Mouse (Mus musculus): ENCODE results near the gene Atxn7l3. TPM values are rescaled to one million over a fixed set of nuclear protein-coding genes. Genes with fewer than 3 reads are reported as not detected.
A peak's percentile ranks its signal among the peaks of the same experiment; 100 is the strongest.

Gene Atxn7l3
- polyA plus RNA-seq, 1 experiment from 2014 or later, result 14.3 TPM

DNA sequence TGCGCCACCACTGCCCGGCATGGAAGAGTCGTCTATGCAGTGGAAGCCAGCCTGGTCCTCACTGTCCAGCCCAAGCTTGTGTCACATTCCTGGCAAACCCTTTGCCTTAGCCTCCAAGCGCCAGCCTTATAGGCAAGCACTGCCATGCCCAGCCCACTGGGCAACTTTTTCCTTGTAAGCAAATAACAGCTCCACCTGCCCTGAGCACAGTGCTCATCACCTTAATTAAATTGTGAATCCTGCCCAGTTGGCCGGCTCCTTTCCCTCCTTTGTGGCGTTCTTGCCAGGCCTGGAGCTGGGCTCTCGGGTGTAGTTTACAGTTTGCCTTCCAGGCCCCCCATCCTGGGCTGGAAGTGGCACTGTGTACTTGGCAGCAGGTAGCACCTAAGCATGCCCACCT is 33.2 kb downstream of the Atxn7l3 start:
- WGBS, result 92% methylated on average over 7 of the region's 7 CpGs

DNA sequence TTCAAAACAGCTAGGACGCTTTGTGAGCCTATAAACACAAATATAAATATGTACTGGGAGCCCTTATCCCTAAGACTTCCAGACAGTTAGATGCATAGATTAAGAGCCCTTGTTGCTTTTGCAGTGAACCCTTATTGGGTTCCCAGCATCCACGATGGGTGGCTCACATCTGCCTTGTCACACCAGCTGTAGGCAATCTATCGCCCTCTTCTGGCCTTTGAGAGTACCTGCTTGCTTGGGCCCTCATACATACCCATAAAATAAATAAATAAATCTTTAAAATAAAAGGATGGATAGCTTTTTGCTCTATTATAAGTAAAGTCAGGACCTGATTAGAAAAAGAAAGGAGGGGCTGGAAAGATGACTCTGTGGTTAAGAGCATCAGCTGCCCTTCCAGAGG is 37.9 kb downstream of the Atxn7l3 start:
- 89% methylated on average over 3 of the region's 3 CpGs for WGBS
- peaks cover 45% of the 10 kb centered on the region for H3K4me1 ChIP-seq
- DNase-seq (ENCODE audit: low spot score), result no peak
- H3K4me3 ChIP-seq, result no peak overlapping the region
- peaks cover 63% of the 10 kb centered on the region for H3K36me3 ChIP-seq
- no peaks in the 10 kb centered on the region for H3K9me3 ChIP-seq
- no peaks in the 10 kb centered on the region for H3K27me3 ChIP-seq (ENCODE audit: insufficient read depth, poor library complexity, severe bottlenecking)
- no peak overlapping the region for H3K27ac ChIP-seq

More for the DNA sequence above, 33.2 kb downstream of the Atxn7l3 start:
- H3K27ac ChIP-seq, result no peak overlapping the region
- peaks cover 23% of the 10 kb centered on the region for H3K4me1 ChIP-seq
- 0 out of 2 replicates have a peak, but pooled peaks cover 4% of the 10 kb centered on the region for H3K27me3 ChIP-seq (ENCODE audit: insufficient read depth, poor library complexity, severe bottlenecking)
- DNase-seq (ENCODE audit: low spot score), result no peak
- H3K9me3 ChIP-seq, result no peaks in the 10 kb centered on the region
- H3K36me3 ChIP-seq, result peaks cover 60% of the 10 kb centered on the region
- H3K4me3 ChIP-seq, result no peak overlapping the region

DNA sequence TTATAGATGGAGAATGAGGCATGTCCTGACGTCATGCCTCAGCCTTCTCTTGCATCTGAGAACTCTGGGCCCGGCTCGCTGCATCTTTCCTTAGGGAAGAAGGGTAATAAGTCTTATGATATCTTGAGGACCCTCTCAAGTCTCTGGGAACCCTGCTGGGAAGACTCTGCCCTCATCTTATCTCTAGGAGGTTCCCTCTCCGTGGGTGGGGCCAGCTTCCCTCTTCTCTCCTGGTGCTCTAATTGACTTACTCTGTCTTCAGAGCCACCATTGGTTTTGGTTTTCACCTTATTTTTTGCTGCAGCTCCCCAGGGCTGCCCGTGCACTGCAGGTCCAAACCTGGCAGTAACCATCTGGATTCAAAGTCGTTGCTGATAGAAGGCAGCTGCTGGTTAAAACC is 38.3 kb downstream of the Atxn7l3 start:
- Histone ChIP-seq H3K4me1 (peaks cover 46% of the 10 kb centered on the region), H3K4me3 (no peak overlapping the region), H3K27me3 (ENCODE audit: insufficient read depth, poor library complexity, severe bottlenecking) (no peaks in the 10 kb centered on the region), H3K36me3 (peaks cover 59% of the 10 kb centered on the region), H3K9me3 (no peaks in the 10 kb centered on the region), H3K27ac (no peak overlapping the region)
- DNase-seq (ENCODE audit: low spot score), result no peak
- 64% methylated on average over 6 of the region's 6 CpGs for WGBS

DNA sequence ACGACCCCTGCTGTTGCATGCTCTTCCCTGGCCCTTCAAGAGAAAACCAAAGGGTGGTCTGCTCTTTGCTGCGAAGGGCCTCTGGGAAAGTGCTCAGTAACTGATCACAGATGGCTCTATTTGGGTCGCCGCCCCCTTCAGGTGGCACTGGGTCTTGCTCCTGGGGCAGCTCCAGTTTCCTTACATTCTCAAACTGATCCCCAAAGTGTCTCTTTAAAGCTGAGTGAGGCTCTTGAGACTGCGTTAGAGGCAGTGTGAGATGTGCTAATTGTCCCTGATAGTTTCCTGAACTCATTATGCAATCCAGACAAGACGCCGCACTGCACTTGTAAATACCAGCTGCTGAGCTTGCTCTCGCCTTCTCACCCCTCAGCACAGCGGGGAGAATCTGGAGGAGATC is 38.9 kb downstream of the Atxn7l3 start:
- H3K36me3 ChIP-seq, result peaks cover 55% of the 10 kb centered on the region
- peaks cover 46% of the 10 kb centered on the region for H3K4me1 ChIP-seq
- WGBS, result 36% methylated on average over 9 of the region's 9 CpGs
- DNase-seq (ENCODE audit: low spot score), result no peak
- no peaks in the 10 kb centered on the region for H3K9me3 ChIP-seq
- H3K27ac ChIP-seq, result peak overlapping the region; percentile 43; the same call in 1 of the 2 replicates
- no peaks in the 10 kb centered on the region for H3K27me3 ChIP-seq (ENCODE audit: insufficient read depth, poor library complexity, severe bottlenecking)
- H3K4me3 ChIP-seq, result no peak overlapping the region

DNA sequence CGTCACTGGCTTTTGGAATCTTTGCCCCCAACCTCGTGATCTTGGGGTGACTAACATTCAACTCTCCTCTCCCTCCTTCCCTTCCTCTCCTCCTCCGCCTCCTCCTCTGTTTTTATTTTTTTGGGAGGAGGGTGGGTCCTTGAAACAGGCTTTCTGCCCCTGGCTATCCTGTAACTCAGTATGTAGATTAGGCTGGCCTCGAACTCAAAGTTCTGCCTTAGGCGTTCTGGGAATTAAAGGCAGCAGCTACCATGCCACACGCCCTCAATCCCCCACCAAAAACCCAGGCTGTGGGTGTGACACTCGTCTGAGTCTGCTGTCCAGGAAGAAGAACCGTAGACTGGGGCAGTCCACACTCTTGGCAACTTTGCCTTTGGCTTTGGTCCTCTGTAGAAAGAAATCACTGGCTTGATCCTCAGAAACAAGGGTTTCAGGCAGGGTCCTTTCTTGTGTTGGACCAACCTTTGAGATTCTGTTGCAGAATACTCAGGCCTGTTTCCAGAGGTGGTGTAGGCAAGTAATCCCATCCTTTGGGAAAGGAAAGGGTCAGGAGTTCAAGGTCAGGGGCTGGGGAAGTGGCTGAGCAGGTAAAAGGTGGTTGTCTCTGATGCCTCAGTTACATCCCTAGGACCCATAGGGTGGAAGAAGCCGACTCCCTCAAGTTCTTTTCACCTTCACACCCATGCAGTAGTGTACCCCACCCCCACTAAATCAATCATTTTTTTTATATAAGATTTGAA is 46.9 kb downstream of the Atxn7l3 start:
- Histone ChIP-seq H3K9me3 (no peaks in the 10 kb centered on the region), H3K36me3 (peaks cover 16% of the 10 kb centered on the region), H3K4me3 (peak overlapping the region; percentile 81), H3K4me1 (peaks cover 33% of the 10 kb centered on the region), H3K27ac (peak overlapping the region; percentile 87), H3K27me3 (ENCODE audit: insufficient read depth, poor library complexity, severe bottlenecking) (no peaks in the 10 kb centered on the region)
- WGBS, result 14% methylated on average over 9 of the region's 9 CpGs
- DNase-seq (ENCODE audit: low spot score), result no peak

DNA sequence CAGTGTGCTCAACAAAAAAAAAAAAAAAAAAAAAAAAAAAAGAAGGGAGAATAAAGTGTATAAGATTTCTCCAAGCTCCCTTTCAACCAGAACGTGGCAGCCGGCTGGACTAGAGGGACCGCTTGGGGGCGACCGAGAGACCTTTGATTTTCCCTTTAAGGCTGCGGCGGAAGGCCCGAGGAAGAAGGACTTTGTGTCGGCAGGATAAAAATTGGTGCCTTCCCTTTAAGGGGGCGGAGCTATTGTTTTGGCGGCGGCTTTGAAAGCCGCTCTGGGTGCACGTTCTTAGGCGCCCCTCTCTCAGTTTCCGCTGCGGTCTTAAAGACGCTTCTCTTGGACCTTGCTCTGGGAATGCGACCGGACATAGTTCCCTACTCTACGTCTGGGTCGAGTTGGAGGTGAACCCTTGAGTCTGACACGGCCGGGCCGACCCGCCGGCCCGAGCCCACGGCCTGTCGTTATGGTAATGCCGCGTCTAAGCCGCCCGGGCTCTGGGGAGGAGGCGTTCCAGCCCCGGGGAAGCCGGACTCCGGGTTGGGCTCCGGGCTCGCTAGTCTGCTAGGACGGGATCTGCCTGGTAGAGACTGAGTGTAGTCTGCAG is 47.7 kb downstream of the Atxn7l3 start, which contains the start of gene BC030867:
Gene BC030867 (plus strand): TSS at position 253 of the 601 bp plus-strand sequence.
- H3K27ac ChIP-seq, result peak within 1 kb of the TSS; percentile 87
- H3K4me1 ChIP-seq, result peaks cover 26% of the 10 kb centered on the region
- H3K27me3 ChIP-seq (ENCODE audit: insufficient read depth, poor library complexity, severe bottlenecking), result no peaks in the 10 kb centered on the region
- peaks cover 16% of the 10 kb centered on the region for H3K36me3 ChIP-seq
- no peaks in the 10 kb centered on the region for H3K9me3 ChIP-seq
- peak within 1 kb of the TSS; percentile 81 for H3K4me3 ChIP-seq
- peak; percentile 96 for DNase-seq (ENCODE audit: low spot score)
- under 1% methylated on average over 41 of the region's 41 CpGs for WGBS

DNA sequence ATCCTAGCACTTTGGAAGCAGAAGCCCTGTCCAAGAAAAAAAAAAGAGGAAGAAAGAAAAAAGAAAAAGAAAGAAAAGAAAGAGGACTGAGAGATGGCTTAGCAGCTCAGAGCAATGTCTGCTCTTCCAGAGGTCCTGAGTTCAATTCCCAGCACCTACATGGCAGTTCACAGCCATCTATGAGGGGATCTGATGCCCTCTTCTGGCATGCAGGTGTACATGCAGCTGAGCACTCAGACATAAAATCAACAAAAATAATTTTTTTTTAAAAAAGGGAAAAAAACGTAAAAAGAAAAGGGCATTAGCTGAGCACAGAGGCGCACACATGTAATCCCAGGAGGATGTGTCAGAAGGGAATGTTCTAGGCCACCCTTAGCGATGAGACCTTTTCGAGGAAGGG is 49.6 kb downstream of the Atxn7l3 start:
- DNase-seq (ENCODE audit: low spot score), result no peak
- Histone ChIP-seq H3K4me3 (no peak overlapping the region), H3K36me3 (peaks cover 11% of the 10 kb centered on the region), H3K4me1 (peaks cover 24% of the 10 kb centered on the region), H3K27ac (no peak overlapping the region), H3K9me3 (no peaks in the 10 kb centered on the region), H3K27me3 (ENCODE audit: insufficient read depth, poor library complexity, severe bottlenecking) (no peaks in the 10 kb centered on the region)
- WGBS, result 79% methylated on average over 4 of the region's 4 CpGs

DNA sequence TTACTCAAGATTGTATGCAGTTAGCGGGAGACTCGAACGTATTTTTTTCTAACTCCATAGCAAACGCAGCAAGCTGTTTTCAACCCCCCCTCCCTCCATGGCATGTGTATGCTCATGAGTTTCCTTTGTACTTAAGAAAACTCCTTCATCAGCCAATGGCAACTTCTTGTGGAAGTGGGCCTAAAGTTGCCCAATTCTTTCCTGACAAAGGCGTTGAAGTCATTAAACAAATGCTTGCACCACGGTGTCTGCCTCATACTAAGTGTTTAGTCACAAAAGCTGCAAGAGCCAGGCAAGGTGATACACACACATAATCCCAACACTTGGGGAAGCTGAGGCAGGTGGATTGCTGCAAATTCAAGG is 50.2 kb downstream of the Atxn7l3 start:
- WGBS, result 89% methylated on average over 6 of the region's 6 CpGs
- Histone ChIP-seq H3K4me3 (no peak overlapping the region), H3K27ac (no peak overlapping the region), H3K36me3 (peaks cover 5% of the 10 kb centered on the region; the same call in 1 of the 2 replicates), H3K4me1 (peaks cover 25% of the 10 kb centered on the region), H3K9me3 (no peaks in the 10 kb centered on the region), H3K27me3 (ENCODE audit: insufficient read depth, poor library complexity, severe bottlenecking) (no peaks in the 10 kb centered on the region)
- DNase-seq (ENCODE audit: low spot score), result no peak

DNA sequence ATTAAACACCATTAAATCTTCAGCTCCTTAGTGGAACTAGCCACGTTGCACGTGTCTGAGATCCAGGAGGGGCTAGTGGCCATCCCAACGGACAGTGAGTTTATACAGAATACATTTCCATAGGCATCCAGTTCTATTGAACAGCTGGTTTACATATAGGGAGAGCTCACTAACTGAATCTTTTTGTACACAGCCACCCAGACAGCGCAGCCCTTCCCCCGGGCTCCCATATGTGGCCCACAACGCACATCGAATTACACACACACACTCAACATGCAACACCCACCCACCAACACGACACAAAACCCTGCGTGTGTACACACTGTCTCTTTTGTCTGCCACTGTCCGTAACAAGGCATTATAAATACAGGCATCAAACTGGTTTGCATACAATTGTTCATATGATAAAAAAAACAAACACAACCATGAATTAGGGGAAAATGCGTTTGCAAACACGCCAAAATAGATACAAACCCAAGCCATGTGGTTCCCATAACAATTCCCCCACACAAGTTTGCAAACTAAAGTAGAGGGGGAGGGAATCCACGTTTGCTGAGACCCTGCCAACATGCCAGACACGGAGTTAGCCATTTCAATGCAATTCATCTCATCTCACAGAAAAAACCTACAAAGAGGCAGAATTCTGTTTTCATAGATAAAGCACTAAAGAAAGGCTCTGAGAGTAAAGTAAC is 50.7 kb downstream of the Atxn7l3 start:
- DNase-seq (ENCODE audit: low spot score), result no peak
- H3K27me3 ChIP-seq (ENCODE audit: insufficient read depth, poor library complexity, severe bottlenecking), result no peaks in the 10 kb centered on the region
- WGBS, result 69% methylated on average over 14 of the region's 14 CpGs
- 0 out of 2 replicates have a peak, but pooled peaks cover under 1% of the 10 kb centered on the region for H3K36me3 ChIP-seq
- H3K9me3 ChIP-seq, result no peaks in the 10 kb centered on the region
- H3K4me3 ChIP-seq, result peak overlapping the region; percentile 58
- peak overlapping the region; percentile 83 for H3K27ac ChIP-seq
- peaks cover 28% of the 10 kb centered on the region for H3K4me1 ChIP-seq

DNA sequence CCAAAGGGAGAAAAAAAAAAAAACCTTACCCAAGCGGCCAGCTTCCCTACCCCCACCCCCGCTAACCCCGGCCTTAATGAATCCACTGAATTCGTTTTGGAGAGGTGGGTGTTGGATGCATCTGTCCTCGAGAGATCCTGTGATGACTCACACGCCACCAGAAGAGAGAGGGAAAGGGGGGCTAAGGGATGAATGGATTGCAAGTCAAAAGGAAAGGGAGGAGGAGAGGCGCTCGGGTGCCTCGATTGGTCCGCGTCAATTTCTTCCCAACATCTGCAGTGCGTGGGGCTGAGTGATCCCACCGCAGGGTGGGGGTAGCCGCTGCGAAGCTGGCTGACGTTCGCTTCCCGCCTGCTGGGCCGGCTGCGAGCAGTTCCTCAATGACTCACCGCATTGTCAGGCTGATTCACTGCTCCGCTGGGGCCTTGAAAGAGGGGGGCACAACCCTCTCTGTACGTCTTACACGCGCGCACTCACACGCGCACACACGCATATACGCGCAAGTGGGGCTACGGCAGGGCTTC is 51.4 kb downstream of the Atxn7l3 start:
- Histone ChIP-seq H3K9me3 (no peaks in the 10 kb centered on the region), H3K36me3 (no peaks in the 10 kb centered on the region), H3K4me1 (peaks cover 28% of the 10 kb centered on the region), H3K4me3 (peak overlapping the region; percentile 58), H3K27ac (peak overlapping the region; percentile 83), H3K27me3 (ENCODE audit: insufficient read depth, poor library complexity, severe bottlenecking) (no peaks in the 10 kb centered on the region)
- DNase-seq (ENCODE audit: low spot score), result peak; percentile 85
- WGBS, result 1% methylated on average over 32 of the region's 32 CpGs

DNA sequence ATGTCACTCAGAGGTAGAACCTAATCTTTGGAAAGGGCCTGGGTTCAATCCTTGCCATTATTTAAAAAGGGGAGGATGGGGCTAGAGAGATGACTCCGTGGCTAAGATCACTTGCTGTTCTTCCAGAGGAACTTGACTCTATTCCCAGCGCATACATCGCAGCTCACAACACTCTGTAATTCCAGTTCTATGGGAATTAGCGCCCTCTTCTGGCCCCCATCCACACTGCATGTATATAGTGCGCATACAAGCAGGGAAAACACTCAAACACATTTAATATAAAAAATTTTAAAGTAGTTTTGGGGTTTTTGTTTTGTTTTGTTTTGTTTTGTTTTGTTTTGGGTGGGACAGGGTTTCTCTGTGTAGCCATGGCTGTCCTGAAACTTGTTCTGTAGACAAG is 54.6 kb downstream of the Atxn7l3 start:
- Histone ChIP-seq H3K4me1 (peaks cover 19% of the 10 kb centered on the region), H3K27me3 (ENCODE audit: insufficient read depth, poor library complexity, severe bottlenecking) (no peaks in the 10 kb centered on the region), H3K9me3 (no peaks in the 10 kb centered on the region), H3K36me3 (no peaks in the 10 kb centered on the region), H3K4me3 (no peak overlapping the region), H3K27ac (no peak overlapping the region)
- DNase-seq (ENCODE audit: low spot score), result no peak
- WGBS, result 50% methylated on average over 5 of the region's 5 CpGs

DNA sequence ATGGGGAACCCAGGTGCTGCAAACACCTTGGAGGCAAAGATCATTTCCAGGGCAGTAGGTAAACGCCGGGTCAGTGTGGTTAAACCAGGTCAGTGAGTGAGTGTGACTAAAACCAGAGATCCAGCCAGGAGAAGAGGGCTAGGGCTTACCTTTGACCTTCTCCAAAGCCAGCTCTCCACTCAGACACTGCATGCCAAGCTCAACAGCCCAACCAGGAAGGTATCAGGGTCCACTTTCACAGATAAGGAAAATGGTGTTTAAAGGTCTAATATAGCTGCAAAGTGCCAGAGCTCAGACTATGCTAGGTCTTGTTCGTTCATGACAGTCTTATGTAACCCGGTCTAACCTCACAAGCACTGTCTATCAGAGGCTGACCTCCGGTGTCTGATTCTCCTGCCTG is 55.2 kb downstream of the Atxn7l3 start:
- Histone ChIP-seq H3K36me3 (no peaks in the 10 kb centered on the region), H3K4me1 (peaks cover 22% of the 10 kb centered on the region), H3K4me3 (no peak overlapping the region), H3K9me3 (no peaks in the 10 kb centered on the region), H3K27me3 (ENCODE audit: insufficient read depth, poor library complexity, severe bottlenecking) (no peaks in the 10 kb centered on the region), H3K27ac (no peak overlapping the region)
- 72% methylated on average over 5 of the region's 5 CpGs for WGBS
- no peak for DNase-seq (ENCODE audit: low spot score)

DNA sequence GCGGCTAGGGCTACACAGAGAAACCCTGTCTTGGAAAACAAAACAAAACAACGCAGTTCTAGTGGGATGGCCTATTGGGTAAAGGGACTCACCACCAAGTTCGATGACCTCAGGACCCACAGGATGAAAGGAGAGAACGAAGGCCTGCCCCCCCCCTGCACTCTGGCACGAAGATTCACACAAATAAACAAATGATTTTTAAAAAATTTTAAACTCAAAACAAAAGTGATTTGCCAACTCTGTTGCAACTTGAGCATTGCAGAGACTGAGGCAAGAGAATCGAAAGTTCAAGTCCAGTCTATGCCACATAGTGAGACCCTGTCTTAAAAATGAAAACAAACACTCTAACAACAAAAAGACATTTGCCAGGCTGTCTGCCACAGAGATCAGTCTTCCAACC is 55.8 kb downstream of the Atxn7l3 start:
- H3K9me3 ChIP-seq, result no peaks in the 10 kb centered on the region
- no peak overlapping the region for H3K27ac ChIP-seq
- no peak overlapping the region for H3K4me3 ChIP-seq
- H3K4me1 ChIP-seq, result peaks cover 21% of the 10 kb centered on the region
- DNase-seq (ENCODE audit: low spot score), result no peak
- WGBS, result 84% methylated on average over 6 of the region's 6 CpGs
- H3K36me3 ChIP-seq, result no peaks in the 10 kb centered on the region
- no peaks in the 10 kb centered on the region for H3K27me3 ChIP-seq (ENCODE audit: insufficient read depth, poor library complexity, severe bottlenecking)
